Mouse (Mus musculus): Measurements from ENCODE around the gene Rpp14.

Rpp14 gene

DNA sequence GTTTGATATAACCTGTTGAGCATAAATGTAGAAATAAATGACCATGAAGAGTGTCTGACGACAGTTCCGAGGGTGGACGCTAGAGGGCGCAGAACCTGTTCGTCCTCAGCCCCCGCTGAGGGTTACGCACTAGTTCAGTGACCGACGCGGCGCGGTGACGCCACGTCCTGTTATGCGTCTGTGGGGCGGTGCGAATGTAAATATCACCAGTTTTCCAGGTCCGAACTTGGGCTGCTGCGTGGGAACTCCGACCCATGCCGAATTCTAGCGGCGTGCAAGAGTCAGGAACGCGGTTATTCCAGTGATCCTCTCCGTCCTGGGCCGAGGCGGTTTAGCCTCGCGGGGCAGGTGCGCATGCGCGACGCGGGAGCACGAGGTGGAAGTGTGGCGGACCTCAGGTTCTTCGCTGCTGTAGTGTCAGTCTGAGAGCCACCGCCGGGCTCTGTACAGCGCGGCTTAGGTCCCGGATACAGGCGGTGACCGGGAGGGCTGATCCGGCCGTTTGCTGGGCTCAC is at the start of gene Rpp14:
TSS of gene Rpp14 (plus strand) at position 203 of the 515 bp plus-strand sequence.
- DNase-seq (ENCODE audit: low spot score) = peak; percentile 93

DNA sequence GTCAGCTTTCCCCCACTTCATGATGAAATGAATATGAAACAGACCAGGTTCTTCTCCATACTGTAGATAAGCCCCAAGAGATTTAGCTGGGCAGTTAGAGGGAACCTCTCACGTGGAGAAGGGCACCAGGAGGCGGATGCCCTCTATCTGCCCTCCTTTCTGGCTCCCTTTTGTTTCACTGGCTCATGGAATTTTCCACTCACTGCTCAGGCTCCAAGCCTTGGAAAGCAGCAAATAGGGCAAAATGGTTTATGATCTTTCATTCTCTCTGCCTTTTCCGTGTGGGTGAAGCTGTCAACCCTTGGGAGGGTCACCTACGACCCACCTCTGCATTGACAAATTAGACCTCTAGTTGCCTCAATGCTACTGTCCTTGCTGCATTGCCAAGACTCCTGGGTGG is 49.6 kb upstream of the Rpp14 start:
- DNase-seq (ENCODE audit: low spot score) = no peak

DNA sequence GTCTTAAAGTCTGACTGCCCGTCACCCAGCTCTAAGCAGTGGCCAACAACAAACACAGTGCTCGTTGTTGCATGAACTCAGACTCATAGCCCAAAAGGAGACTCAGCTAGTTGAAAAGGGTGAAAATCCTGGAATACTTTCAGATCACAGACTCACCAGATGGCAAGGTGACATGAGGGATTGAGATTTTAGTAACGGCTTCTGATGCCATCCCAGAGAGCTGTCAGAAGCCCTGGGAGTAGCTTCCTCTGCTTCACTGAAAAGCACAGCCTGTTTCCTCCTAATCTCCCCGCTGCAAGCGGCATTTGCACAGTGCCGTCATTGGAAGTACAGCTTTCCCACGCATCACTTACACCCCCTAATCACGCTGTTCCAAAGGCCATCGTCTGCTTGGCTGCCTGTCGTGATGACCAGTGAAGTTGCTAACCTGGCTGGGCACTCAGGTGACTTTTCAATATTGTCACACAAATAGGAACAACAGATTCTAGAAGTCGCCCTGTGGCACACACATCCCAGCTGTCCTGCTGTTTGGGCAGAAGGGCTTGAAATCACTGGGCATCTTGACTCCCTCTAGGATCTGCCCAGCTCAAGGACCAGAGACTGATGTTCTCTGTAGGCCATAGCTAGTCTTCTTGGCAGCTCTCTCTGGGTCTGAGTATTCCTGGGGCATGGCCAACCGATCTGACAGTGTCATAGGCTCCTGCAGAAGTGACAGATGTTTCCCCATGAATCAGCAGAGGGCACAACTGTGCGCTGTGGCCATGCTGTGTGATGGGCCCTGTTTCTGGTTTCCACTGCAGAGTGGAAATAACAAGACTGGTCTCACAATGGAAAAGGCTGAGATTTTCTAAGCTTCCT is 47.9 kb upstream of the Rpp14 start:
- no peak for DNase-seq (ENCODE audit: low spot score)

DNA sequence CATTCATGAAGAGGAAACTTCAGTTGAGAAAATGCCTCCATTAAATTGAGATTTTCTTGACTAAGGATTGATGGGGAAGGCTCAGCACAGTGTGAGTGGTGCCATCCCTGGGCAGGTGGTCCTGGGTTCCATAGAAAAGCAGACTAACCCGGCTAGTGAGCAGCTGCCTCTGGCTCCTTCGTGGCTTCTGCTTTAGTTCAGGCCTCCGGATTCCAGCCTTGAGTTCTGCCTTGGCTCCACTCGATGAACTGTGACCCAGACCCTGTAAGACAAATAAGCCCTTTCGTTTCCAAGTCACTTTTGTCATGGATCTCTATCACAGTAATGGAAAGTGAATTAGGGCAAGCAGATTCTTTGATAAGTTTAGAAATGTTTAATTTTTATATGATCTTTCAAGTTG is 45.6 kb upstream of the Rpp14 start:
- DNase-seq (ENCODE audit: low spot score) = no peak

GRCm38 (mm10) chr14:8035951-8036350 is 44.2 kb upstream of the Rpp14 start:
- DNase-seq (ENCODE audit: low spot score) = no peak

- DNase-seq (ENCODE audit: low spot score) = no peak
Measured at GRCm38 (mm10) chr14:8036406-8036805, 43.8 kb upstream of the Rpp14 start.

- no peak for DNase-seq (ENCODE audit: low spot score)
Measured at GRCm38 (mm10) chr14:8038150-8038549, 42.0 kb upstream of the Rpp14 start.

DNA sequence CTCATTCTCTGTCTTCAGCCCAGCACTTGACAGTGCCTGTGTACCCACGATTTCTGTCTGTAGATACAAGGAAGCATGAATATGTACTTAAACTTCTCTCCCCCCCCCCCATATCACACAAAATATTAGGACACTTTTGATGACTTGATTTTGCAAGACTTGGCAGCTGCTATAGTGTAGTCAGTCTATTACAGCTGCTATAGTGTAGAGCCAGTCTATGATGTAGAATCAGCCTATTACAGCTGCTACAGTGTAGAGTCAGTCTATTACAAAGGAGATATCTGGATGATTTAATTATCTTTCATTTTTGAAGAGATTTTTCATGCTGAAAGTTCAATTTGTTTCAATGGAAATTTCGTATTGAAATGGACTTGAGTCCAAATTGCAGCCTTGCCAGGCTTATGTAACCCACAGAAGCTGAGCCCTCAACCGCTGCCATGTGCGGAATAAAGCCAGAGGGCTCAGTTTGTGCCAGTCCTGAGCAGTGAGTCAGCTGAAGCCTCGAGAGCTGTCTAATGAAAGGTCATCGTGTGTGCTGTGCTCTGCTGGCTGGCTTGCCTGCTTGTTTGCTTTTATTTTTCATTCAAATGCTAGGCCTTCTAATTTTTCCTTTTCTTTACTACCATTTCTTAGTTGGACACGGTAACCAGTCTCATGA is 41.2 kb upstream of the Rpp14 start:
- DNase-seq (ENCODE audit: low spot score) = peak; percentile 63

DNA sequence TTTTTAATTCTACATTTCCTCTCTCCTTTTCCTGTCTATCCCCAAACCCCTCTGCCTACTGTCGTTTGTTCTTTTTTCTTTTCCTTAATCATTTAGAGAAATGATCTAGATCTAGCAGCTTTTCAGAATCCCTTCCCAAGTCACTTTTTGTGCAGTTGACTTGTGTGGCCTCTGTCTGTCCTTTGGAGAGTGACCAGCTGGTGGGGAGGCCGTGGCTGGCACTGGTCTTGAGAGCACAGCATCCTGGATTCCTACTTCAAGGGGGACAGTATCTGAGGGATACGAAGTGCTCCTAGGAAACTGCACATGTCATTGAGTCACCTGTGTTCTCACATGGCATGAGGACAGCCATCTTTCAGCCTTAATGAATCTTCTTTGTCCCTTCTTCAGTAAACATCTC is 40.0 kb upstream of the Rpp14 start:
- no peak for DNase-seq (ENCODE audit: low spot score)

GRCm38 (mm10) chr14:8040911-8041678 is 39.1 kb upstream of the Rpp14 start:
- no peak for DNase-seq (ENCODE audit: low spot score)

- DNase-seq (ENCODE audit: low spot score) = no peak
Measured at GRCm38 (mm10) chr14:8042120-8042519, 38.0 kb upstream of the Rpp14 start.

DNA sequence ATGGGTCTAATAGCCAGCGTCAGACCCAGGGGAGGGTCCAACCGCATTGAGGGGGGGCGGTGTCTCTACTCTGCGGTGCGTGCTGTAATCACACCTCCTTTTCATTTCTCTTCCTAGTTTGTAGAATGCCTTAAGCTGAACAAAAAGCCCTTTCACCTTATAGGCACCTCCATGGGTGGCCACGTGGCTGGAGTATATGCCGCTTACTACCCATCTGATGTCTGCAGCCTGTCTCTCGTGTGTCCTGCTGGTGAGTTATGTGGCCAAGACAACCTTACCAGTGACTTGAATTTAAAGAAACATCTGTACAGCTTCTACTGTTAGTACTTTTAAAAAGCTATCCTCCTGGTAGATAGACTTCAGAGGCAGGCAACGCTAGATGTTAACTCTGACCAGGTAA is 37.6 kb upstream of the Rpp14 start:
- no peak for DNase-seq (ENCODE audit: low spot score)

DNA sequence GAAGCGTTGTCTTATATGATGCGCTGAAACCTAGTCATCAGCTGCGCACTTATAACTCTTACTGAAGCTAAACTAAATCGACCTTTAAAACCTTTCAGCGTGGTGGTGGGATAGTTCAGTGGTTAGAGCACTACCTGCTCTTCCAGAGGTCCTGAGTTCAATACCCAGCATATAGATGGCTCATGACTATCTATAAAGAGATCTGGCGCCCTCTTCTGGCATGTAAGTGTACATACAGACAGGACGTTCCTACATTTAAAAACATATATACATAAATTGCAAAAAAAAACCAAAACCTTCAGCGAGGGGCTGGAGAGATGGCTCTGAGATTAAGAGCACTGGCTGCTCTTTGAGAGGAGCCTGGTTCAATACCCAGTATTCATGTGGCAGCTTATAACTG is 35.8 kb upstream of the Rpp14 start:
- DNase-seq (ENCODE audit: low spot score) = no peak

- DNase-seq (ENCODE audit: low spot score) = no peak
Measured at GRCm38 (mm10) chr14:8044786-8045185, 35.4 kb upstream of the Rpp14 start.

DNA sequence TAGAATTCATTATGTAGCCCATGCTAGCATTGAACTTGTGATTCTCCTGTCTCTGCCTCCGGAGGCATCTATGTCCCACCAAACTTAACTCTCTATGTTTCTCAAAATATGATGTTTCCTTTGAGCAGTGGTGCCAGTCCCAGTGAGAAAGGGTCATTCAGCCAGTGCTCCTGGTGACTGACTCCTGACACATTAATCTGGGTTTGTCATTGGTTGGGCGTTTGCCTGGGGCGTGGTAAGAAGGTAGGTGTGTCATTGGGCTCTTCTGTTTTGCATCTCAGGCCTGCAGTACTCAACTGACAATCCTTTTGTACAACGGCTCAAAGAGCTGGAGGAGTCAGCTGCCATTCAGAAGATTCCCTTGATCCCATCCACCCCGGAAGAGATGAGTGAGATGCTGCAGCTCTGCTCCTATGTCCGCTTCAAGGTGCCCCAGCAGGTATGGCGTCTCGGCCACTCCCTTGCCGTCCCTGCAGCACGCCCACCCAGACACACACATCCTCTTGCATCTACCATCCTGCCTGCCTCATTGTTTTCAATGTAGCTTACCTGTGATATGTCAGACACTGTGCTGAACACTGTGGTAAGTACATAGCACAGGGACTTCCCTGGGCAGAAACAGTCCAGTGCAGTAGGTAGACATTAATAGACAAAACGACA is 34.9 kb upstream of the Rpp14 start:
- DNase-seq (ENCODE audit: low spot score) = no peak

GRCm38 (mm10) chr14:8046839-8047238 is 33.3 kb upstream of the Rpp14 start:
- no peak for DNase-seq (ENCODE audit: low spot score)

GRCm38 (mm10) chr14:8049334-8049733 is 30.8 kb upstream of the Rpp14 start:
- no peak for DNase-seq (ENCODE audit: low spot score)

DNA sequence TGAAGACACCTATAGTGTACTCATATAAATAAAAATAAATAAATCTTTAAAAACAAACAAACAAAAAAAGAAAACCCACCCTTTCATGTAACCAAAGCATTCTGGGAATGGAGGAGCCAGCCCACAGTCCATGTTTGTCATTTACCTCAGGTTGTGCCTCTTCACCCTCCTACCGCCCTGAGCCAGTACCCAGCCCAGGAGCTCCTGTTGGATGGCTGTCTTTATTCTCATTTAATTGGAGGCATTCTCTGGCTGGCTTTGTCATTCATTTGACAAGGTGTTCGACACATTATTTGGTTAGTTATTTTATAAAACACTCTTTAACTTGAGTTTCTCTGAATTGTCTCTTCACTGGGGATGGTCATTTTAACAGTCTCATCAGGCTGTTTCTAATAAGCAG is 28.3 kb upstream of the Rpp14 start:
- no peak for DNase-seq (ENCODE audit: low spot score)

- DNase-seq (ENCODE audit: low spot score) = no peak
Measured at GRCm38 (mm10) chr14:8052661-8053060, 27.5 kb upstream of the Rpp14 start.

- no peak for DNase-seq (ENCODE audit: low spot score)
Measured at GRCm38 (mm10) chr14:8054310-8055102, 25.7 kb upstream of the Rpp14 start.

GRCm38 (mm10) chr14:8056076-8056475 is 24.1 kb upstream of the Rpp14 start:
- DNase-seq (ENCODE audit: low spot score) = no peak
